Mouse (Mus musculus): ENCODE data around the gene Pus7. TPM values are rescaled to one million over a fixed set of nuclear protein-coding genes. Genes with fewer than 3 reads are reported as not detected.

Gene Pus7
- polyA plus RNA-seq, 1 experiment from 2014 or later, result 32.3 TPM

- H3K4me3 ChIP-seq (ENCODE audit: low read length), result peak overlapping the region; percentile 93
- H3K9ac ChIP-seq (replicated peaks; ENCODE audit: low read length), result peak overlapping the region; percentile 89
- H3K4me1 ChIP-seq (ENCODE audit: insufficient read depth, low read length), result peaks cover 7% of the 10 kb centered on the region
- H3K36me3 ChIP-seq (ENCODE audit: insufficient read depth, low read length), result peaks cover 13% of the 10 kb centered on the region
- H3K27me3 ChIP-seq (ENCODE audit: insufficient read depth, low read length), result no peaks in the 10 kb centered on the region
- peak overlapping the region; percentile 86 for H3K4me2 ChIP-seq (replicated peaks; ENCODE audit: low read depth, low read length)
- H3K9me3 ChIP-seq (ENCODE audit: low read length), result 0 out of 2 replicates have a peak, but pooled peaks cover 3% of the 10 kb centered on the region
- WGBS, result 50% methylated on average over 3 of the region's 3 CpGs
- ATAC-seq (ENCODE audit: low FRiP score, low TSS enrichment), result no peak
- no peak overlapping the region for H3K27ac ChIP-seq (ENCODE audit: low read length)
These were observed 4.9 kb upstream of the Pus7 start for GRCm38 (mm10) chr5:23788390-23788830.

GRCm38 (mm10) chr5:23787536-23788389, 4.3 kb upstream of the Pus7 start, which contains the start of gene Rint1:
Gene Rint1, plus strand, starts transcription at chr5:23787711.
- Histone ChIP-seq H3K4me3 (ENCODE audit: low read length) (peak within 1 kb of the TSS; percentile 93), H3K27ac (ENCODE audit: low read length) (peak within 1 kb of the TSS; percentile 77), H3K4me2 (replicated peaks; ENCODE audit: low read depth, low read length) (peak within 1 kb of the TSS; percentile 86), H3K4me1 (ENCODE audit: insufficient read depth, low read length) (peaks cover 10% of the 10 kb centered on the region), H3K9me3 (ENCODE audit: low read length) (0 out of 2 replicates have a peak, but pooled peaks cover 3% of the 10 kb centered on the region), H3K9ac (replicated peaks; ENCODE audit: low read length) (peak within 1 kb of the TSS; percentile 89), H3K36me3 (ENCODE audit: insufficient read depth, low read length) (peaks cover 13% of the 10 kb centered on the region), H3K27me3 (ENCODE audit: insufficient read depth, low read length) (no peaks in the 10 kb centered on the region)
- peak; percentile 88 for ATAC-seq (ENCODE audit: low FRiP score, low TSS enrichment)
- WGBS, result 3% methylated on average over 47 of the region's 47 CpGs

- Histone ChIP-seq H3K27ac (ENCODE audit: low read length) (no peak overlapping the region), H3K4me3 (ENCODE audit: low read length) (peak overlapping the region; percentile 91), H3K36me3 (ENCODE audit: insufficient read depth, low read length) (no peaks in the 10 kb centered on the region), H3K9me3 (ENCODE audit: low read length) (0 out of 2 replicates have a peak, but pooled peaks cover 3% of the 10 kb centered on the region), H3K4me2 (replicated peaks; ENCODE audit: low read depth, low read length) (peak overlapping the region; percentile 84), H3K4me1 (ENCODE audit: insufficient read depth, low read length) (peaks cover 20% of the 10 kb centered on the region), H3K9ac (replicated peaks; ENCODE audit: low read length) (peak overlapping the region; percentile 91), H3K27me3 (ENCODE audit: insufficient read depth, low read length) (no peaks in the 10 kb centered on the region)
- 45% methylated on average over 8 of the region's 8 CpGs for WGBS
- no peak for ATAC-seq (ENCODE audit: low FRiP score, low TSS enrichment)
These were observed 1.3 kb downstream of the Pus7 start for GRCm38 (mm10) chr5:23782051-23782810.

GRCm38 (mm10) chr5:23781172-23781571, 2.3 kb downstream of the Pus7 start:
- H3K4me2 ChIP-seq (replicated peaks; ENCODE audit: low read depth, low read length), result no peak overlapping the region
- ATAC-seq (ENCODE audit: low FRiP score, low TSS enrichment), result no peak
- peaks cover 3% of the 10 kb centered on the region; the same call in 1 of the 2 replicates for H3K36me3 ChIP-seq (ENCODE audit: insufficient read depth, low read length)
- no peak overlapping the region for H3K9ac ChIP-seq (replicated peaks; ENCODE audit: low read length)
- WGBS, result 63% methylated on average over 4 of the region's 4 CpGs
- H3K4me3 ChIP-seq (ENCODE audit: low read length), result no peak overlapping the region
- H3K27me3 ChIP-seq (ENCODE audit: insufficient read depth, low read length), result no peaks in the 10 kb centered on the region
- H3K9me3 ChIP-seq (ENCODE audit: low read length), result 0 out of 2 replicates have a peak, but pooled peaks cover 3% of the 10 kb centered on the region
- no peak overlapping the region for H3K27ac ChIP-seq (ENCODE audit: low read length)
- H3K4me1 ChIP-seq (ENCODE audit: insufficient read depth, low read length), result peaks cover 20% of the 10 kb centered on the region

- H3K4me2 ChIP-seq (replicated peaks; ENCODE audit: low read depth, low read length), result no peak overlapping the region
- WGBS, result 84% methylated on average over 4 of the region's 4 CpGs
- no peak overlapping the region for H3K4me3 ChIP-seq (ENCODE audit: low read length)
These were observed 3.0 kb downstream of the Pus7 start for GRCm38 (mm10) chr5:23780516-23780915.

GRCm38 (mm10) chr5:23774186-23774585, 9.3 kb downstream of the Pus7 start:
- H3K36me3 ChIP-seq (ENCODE audit: insufficient read depth, low read length), result peaks cover 24% of the 10 kb centered on the region
- H3K27ac ChIP-seq (ENCODE audit: low read length), result no peak overlapping the region
- no peaks in the 10 kb centered on the region for H3K27me3 ChIP-seq (ENCODE audit: insufficient read depth, low read length)
- WGBS, result 82% methylated on average over 6 of the region's 6 CpGs
- H3K4me1 ChIP-seq (ENCODE audit: insufficient read depth, low read length), result no peaks in the 10 kb centered on the region
- H3K9me3 ChIP-seq (ENCODE audit: low read length), result no peaks in the 10 kb centered on the region
- no peak overlapping the region for H3K4me3 ChIP-seq (ENCODE audit: low read length)
- no peak overlapping the region for H3K4me2 ChIP-seq (replicated peaks; ENCODE audit: low read depth, low read length)
- no peak for ATAC-seq (ENCODE audit: low FRiP score, low TSS enrichment)
- no peak overlapping the region for H3K9ac ChIP-seq (replicated peaks; ENCODE audit: low read length)

More at GRCm38 (mm10) chr5:23780516-23780915, 3.0 kb downstream of the Pus7 start:
- H3K9me3 ChIP-seq (ENCODE audit: low read length), result 0 out of 2 replicates have a peak, but pooled peaks cover 3% of the 10 kb centered on the region
- H3K4me1 ChIP-seq (ENCODE audit: insufficient read depth, low read length), result peaks cover 20% of the 10 kb centered on the region
- H3K27me3 ChIP-seq (ENCODE audit: insufficient read depth, low read length), result no peaks in the 10 kb centered on the region
- H3K36me3 ChIP-seq (ENCODE audit: insufficient read depth, low read length), result peaks cover 5% of the 10 kb centered on the region; the same call in 1 of the 2 replicates
- ATAC-seq (ENCODE audit: low FRiP score, low TSS enrichment), result no peak
- H3K9ac ChIP-seq (replicated peaks; ENCODE audit: low read length), result no peak overlapping the region
- no peak overlapping the region for H3K27ac ChIP-seq (ENCODE audit: low read length)

- peaks cover 43% of the 10 kb centered on the region for H3K36me3 ChIP-seq (ENCODE audit: insufficient read depth, low read length)
- H3K4me2 ChIP-seq (replicated peaks; ENCODE audit: low read depth, low read length), result no peak overlapping the region; the same call in 1 of the 2 replicates
- peak; percentile 39; the same call in 1 of the 2 replicates for ATAC-seq (ENCODE audit: low FRiP score, low TSS enrichment)
These were observed 12.4 kb downstream of the Pus7 start for GRCm38 (mm10) chr5:23771105-23771504.

GRCm38 (mm10) chr5:23764557-23764956, 19.0 kb downstream of the Pus7 start:
- Histone ChIP-seq H3K4me1 (ENCODE audit: insufficient read depth, low read length) (no peaks in the 10 kb centered on the region), H3K27ac (ENCODE audit: low read length) (no peak overlapping the region), H3K9ac (replicated peaks; ENCODE audit: low read length) (no peak overlapping the region), H3K27me3 (ENCODE audit: insufficient read depth, low read length) (no peaks in the 10 kb centered on the region), H3K9me3 (ENCODE audit: low read length) (no peaks in the 10 kb centered on the region), H3K4me2 (replicated peaks; ENCODE audit: low read depth, low read length) (no peak overlapping the region), H3K36me3 (ENCODE audit: insufficient read depth, low read length) (peaks cover 49% of the 10 kb centered on the region), H3K4me3 (ENCODE audit: low read length) (no peak overlapping the region)
- ATAC-seq (ENCODE audit: low FRiP score, low TSS enrichment), result no peak
- 91% methylated on average over 5 of the region's 5 CpGs for WGBS

More at GRCm38 (mm10) chr5:23771105-23771504, 12.4 kb downstream of the Pus7 start:
- WGBS, result 26% methylated on average over 8 of the region's 8 CpGs
- Histone ChIP-seq H3K27me3 (ENCODE audit: insufficient read depth, low read length) (no peaks in the 10 kb centered on the region), H3K4me1 (ENCODE audit: insufficient read depth, low read length) (no peaks in the 10 kb centered on the region), H3K9ac (replicated peaks; ENCODE audit: low read length) (no peak overlapping the region), H3K27ac (ENCODE audit: low read length) (no peak overlapping the region), H3K9me3 (ENCODE audit: low read length) (no peaks in the 10 kb centered on the region), H3K4me3 (ENCODE audit: low read length) (no peak overlapping the region)

GRCm38 (mm10) chr5:23762531-23762930, 21.0 kb downstream of the Pus7 start:
- Histone ChIP-seq H3K9me3 (ENCODE audit: low read length) (no peaks in the 10 kb centered on the region), H3K4me1 (ENCODE audit: insufficient read depth, low read length) (no peaks in the 10 kb centered on the region), H3K36me3 (ENCODE audit: insufficient read depth, low read length) (peaks cover 39% of the 10 kb centered on the region), H3K4me2 (replicated peaks; ENCODE audit: low read depth, low read length) (no peak overlapping the region), H3K27me3 (ENCODE audit: insufficient read depth, low read length) (no peaks in the 10 kb centered on the region), H3K4me3 (ENCODE audit: low read length) (no peak overlapping the region), H3K27ac (ENCODE audit: low read length) (no peak overlapping the region), H3K9ac (replicated peaks; ENCODE audit: low read length) (no peak overlapping the region)
- no peak for ATAC-seq (ENCODE audit: low FRiP score, low TSS enrichment)
- WGBS, result 85% methylated on average over 6 of the region's 6 CpGs

All from kidney, embryonic 16.5 days (tissue).